Mouse (Mus musculus): ENCODE measurements around the gene Camk1g.

GRCm38 (mm10) chr1:193324224-193324623, 45.9 kb downstream of the Camk1g start:
- TF ChIP-seq CTCF (IDR thresholded peaks at IDR 0.05; ENCODE audit: low read depth, low read length) (no peak), GATA1 (IDR thresholded peaks at IDR 0.05; ENCODE audit: borderline replicate concordance, low read length) (no peak), GATA2 (IDR thresholded peaks at IDR 0.05; ENCODE audit: borderline replicate concordance, low read depth, low read length) (no peak)
